Mouse (Mus musculus) right cerebral cortex, postnatal 4 days (tissue): Measurements from ENCODE around the gene Ntn3.
A peak's percentile ranks its signal among the peaks of the same experiment; 100 is the strongest.

Experiments used
- DNase-seq: peaks from one replicate; pipeline ENCODE4 v3.0.0-alpha.2; 2022

The Ntn3 gene

GRCm38 (mm10) chr17:24209043-24209915 is at the start of gene Ntn3:
Gene Ntn3 (minus strand): TSS chr17:24209531.
- peak; percentile 71 for DNase-seq

- DNase-seq = no peak
Measured at GRCm38 (mm10) chr17:24258981-24259380, 49.6 kb upstream of the Ntn3 start.

GRCm38 (mm10) chr17:24252329-24252728 is 43.0 kb upstream of the Ntn3 start:
- no peak for DNase-seq

- peak; percentile 90 for DNase-seq
Measured at GRCm38 (mm10) chr17:24251320-24252069, 42.2 kb upstream of the Ntn3 start, which contains the start of gene Ccnf. Gene Ccnf (minus strand): TSS chr17:24251484.

GRCm38 (mm10) chr17:24250988-24251319 is 41.6 kb upstream of the Ntn3 start:
- DNase-seq = no peak

- no peak for DNase-seq
Measured at GRCm38 (mm10) chr17:24248641-24249040, 39.3 kb upstream of the Ntn3 start.

GRCm38 (mm10) chr17:24244061-24244460 is 34.7 kb upstream of the Ntn3 start:
- DNase-seq = no peak

GRCm38 (mm10) chr17:24243311-24243969 is 34.1 kb upstream of the Ntn3 start:
- DNase-seq = peak; percentile 67

- DNase-seq = no peak
Measured at GRCm38 (mm10) chr17:24236921-24237320, 27.6 kb upstream of the Ntn3 start.

GRCm38 (mm10) chr17:24236479-24236878 is 27.1 kb upstream of the Ntn3 start:
- no peak for DNase-seq

- no peak for DNase-seq
Measured at GRCm38 (mm10) chr17:24227941-24228340, 18.6 kb upstream of the Ntn3 start.

GRCm38 (mm10) chr17:24226721-24227120 is 17.4 kb upstream of the Ntn3 start:
- no peak for DNase-seq

GRCm38 (mm10) chr17:24225851-24226250 is 16.5 kb upstream of the Ntn3 start:
- no peak for DNase-seq

GRCm38 (mm10) chr17:24224741-24225140 is 15.4 kb upstream of the Ntn3 start:
- no peak for DNase-seq

GRCm38 (mm10) chr17:24223513-24223912 is 14.2 kb upstream of the Ntn3 start:
- DNase-seq = no peak

GRCm38 (mm10) chr17:24222653-24223052 is 13.3 kb upstream of the Ntn3 start:
- no peak for DNase-seq

- DNase-seq = peak; percentile 80
Measured at GRCm38 (mm10) chr17:24220435-24221411, 11.4 kb upstream of the Ntn3 start, which contains the start of gene Tedc2. Gene Tedc2 (minus strand): TSS chr17:24220851.

- no peak for DNase-seq
Measured at GRCm38 (mm10) chr17:24216836-24217235, 7.5 kb upstream of the Ntn3 start.

GRCm38 (mm10) chr17:24213186-24213585 is 3.9 kb upstream of the Ntn3 start:
- DNase-seq = no peak

GRCm38 (mm10) chr17:24212441-24213018 is 3.2 kb upstream of the Ntn3 start:
- no peak for DNase-seq

GRCm38 (mm10) chr17:24211631-24212440 is 2.5 kb upstream of the Ntn3 start:
- DNase-seq = peak; percentile 78
